In the genomic region with DNA sequence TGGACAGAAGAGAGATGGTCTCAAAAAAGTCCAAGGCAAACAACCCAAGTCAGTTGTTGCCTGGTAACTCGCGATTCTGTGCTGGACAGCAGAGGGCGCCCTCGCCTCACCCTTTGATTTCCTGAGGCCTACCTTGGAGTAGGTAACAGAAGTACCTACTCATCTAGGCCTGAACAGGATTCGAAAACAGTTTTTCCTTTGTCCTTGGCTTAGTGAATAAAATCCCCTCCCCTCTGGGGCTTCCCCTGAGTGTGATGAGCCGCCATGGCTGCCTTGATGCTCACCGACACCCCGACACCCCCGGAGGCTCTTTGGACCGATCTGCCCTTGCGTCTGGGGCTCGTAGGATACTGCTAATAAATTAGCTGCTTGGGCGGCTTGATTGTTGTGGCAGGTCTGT, we compare ENCODE assay signal across 8 mouse cellular contexts.
DNase-seq lines count a peak whose midpoint lies in the region; ATAC-seq and TF ChIP-seq lines count a peak whose summit lies in the region.

No protein-coding gene starts in this region.

- no peak overlapping the region for H3K4me2 ChIP-seq in kidney, postnatal 0 days (ENCODE audit: low read length)
- H3K4me2 ChIP-seq in liver, embryonic 13.5 days: no peak overlapping the region
- no peak overlapping the region for H3K4me2 ChIP-seq in neural tube, embryonic 15.5 days

- 0 out of 2 replicates have a peak, but pooled peaks have one; percentile 47 for ATAC-seq in common myeloid progenitor, adult 5-6 weeks (replicated peaks; ENCODE audit: low read depth, poor library complexity, severe bottlenecking)
- ATAC-seq in kidney, postnatal 0 days (replicated peaks; ENCODE audit: low FRiP score, low read depth): peak; percentile 49; the same call in 1 of the 2 replicates
- no peak for ATAC-seq in liver, embryonic 13.5 days (ENCODE audit: low read depth)
- ATAC-seq in neural tube, embryonic 15.5 days (ENCODE audit: low FRiP score): peak; percentile 31; the same call in 1 of the 2 replicates

- H3K9me3 ChIP-seq in kidney, postnatal 0 days (replicated peaks; ENCODE audit: low read length): no peaks in the 10 kb centered on the region
- no peaks in the 10 kb centered on the region for H3K9me3 ChIP-seq in liver, embryonic 13.5 days (replicated peaks)
- H3K9me3 ChIP-seq in neural tube, embryonic 15.5 days (replicated peaks): no peaks in the 10 kb centered on the region

- H3K36me3 ChIP-seq in kidney, postnatal 0 days (ENCODE audit: insufficient read depth, low read length): no peaks in the 10 kb centered on the region
- H3K36me3 ChIP-seq in liver, embryonic 13.5 days: no peaks in the 10 kb centered on the region
- no peaks in the 10 kb centered on the region for H3K36me3 ChIP-seq in neural tube, embryonic 15.5 days
- no peaks in the 10 kb centered on the region for H3K36me3 ChIP-seq in thymus, adult 2 months (ENCODE audit: control insufficient read depth, insufficient read depth, low read length)

- H3K27ac ChIP-seq in kidney, postnatal 0 days: no peak overlapping the region
- no peak overlapping the region for H3K27ac ChIP-seq in liver, embryonic 13.5 days
- H3K27ac ChIP-seq in neural tube, embryonic 15.5 days (replicated peaks): no peak overlapping the region
- H3K27ac ChIP-seq in thymus, adult 2 months (ENCODE audit: control insufficient read depth, insufficient read depth, low read length): no peak overlapping the region

- peak; percentile 89 for TF ChIP-seq CTCF in kidney, postnatal 0 days (IDR thresholded peaks at IDR 0.05; ENCODE audit: low read depth)
- no peak for TF ChIP-seq CTCF in thymus, adult 2 months (IDR thresholded peaks at IDR 0.05; ENCODE audit: borderline replicate concordance, control insufficient read depth, extremely low read depth, insufficient read depth, low read length, poor library complexity)

- WGBS in kidney, postnatal 0 days: 28% methylated on average over 13 of the region's 13 CpGs
- 53% methylated on average over 13 of the region's 13 CpGs for WGBS in liver, embryonic 13.5 days (ENCODE audit: insufficient replicate concordance)
- WGBS in neural tube, embryonic 15.5 days: 32% methylated on average over 13 of the region's 13 CpGs
- 68% methylated on average over 13 of the region's 13 CpGs for whole genome bisulfite sequencing in thymus, adult 2 months

- no peak overlapping the region for H3K4me3 ChIP-seq in kidney, postnatal 0 days (replicated peaks; ENCODE audit: low read depth, low read length)
- no peak overlapping the region for H3K4me3 ChIP-seq in liver, embryonic 13.5 days (replicated peaks)
- no peak overlapping the region for H3K4me3 ChIP-seq in neural tube, embryonic 15.5 days (replicated peaks)
- no peak overlapping the region for H3K4me3 ChIP-seq in thymus, adult 2 months (ENCODE audit: control insufficient read depth, insufficient read depth, low read length)

- DNase-seq in 3T3-L1 (ENCODE audit: low read depth, low spot score): peak; percentile 79
- peak; percentile 58 for DNase-seq in WW6 (ENCODE audit: low read depth, low spot score)
- peak; percentile 42 for DNase-seq in gastrocnemius, postnatal 14 days
- DNase-seq in kidney, postnatal 0 days (ENCODE audit: low spot score): peak; percentile 71
- peak; percentile 23 for DNase-seq in liver, embryonic 13.5 days
- DNase-seq in thymus, adult 2 months: peak; percentile 67

- no peak for TF ChIP-seq POLR2A in thymus, adult 2 months (IDR thresholded peaks at IDR 0.05; ENCODE audit: control insufficient read depth, extremely low read depth, insufficient read depth, low read length, poor library complexity)

- no peak overlapping the region for H3K9ac ChIP-seq in kidney, postnatal 0 days (ENCODE audit: low read depth, low read length)
- H3K9ac ChIP-seq in liver, embryonic 13.5 days: no peak overlapping the region
- H3K9ac ChIP-seq in neural tube, embryonic 15.5 days (replicated peaks): no peak overlapping the region

- H3K4me1 ChIP-seq in kidney, postnatal 0 days (replicated peaks; ENCODE audit: insufficient read depth, low read length): no peaks in the 10 kb centered on the region
- H3K4me1 ChIP-seq in liver, embryonic 13.5 days (replicated peaks): no peaks in the 10 kb centered on the region
- no peaks in the 10 kb centered on the region for H3K4me1 ChIP-seq in neural tube, embryonic 15.5 days
- H3K4me1 ChIP-seq in thymus, adult 2 months (replicated peaks; ENCODE audit: control insufficient read depth, insufficient read depth, low read length): no peaks in the 10 kb centered on the region

- H3K27me3 ChIP-seq in kidney, postnatal 0 days (ENCODE audit: insufficient read depth, low read length): no peaks in the 10 kb centered on the region
- no peaks in the 10 kb centered on the region for H3K27me3 ChIP-seq in liver, embryonic 13.5 days
- H3K27me3 ChIP-seq in neural tube, embryonic 15.5 days (replicated peaks): no peaks in the 10 kb centered on the region
- no peaks in the 10 kb centered on the region for H3K27me3 ChIP-seq in thymus, adult 2 months (ENCODE audit: control insufficient read depth, insufficient read depth, low read length)

- intact Hi-C loops in gastrocnemius, postnatal 14 days (cut with DNase I; ENCODE audit: low total_unique reads): no loop called here

Comparison
In these comparisons a context has a peak if more than half of its experiments do, and no peak if none do; other contexts are left out.
1. DNase-seq: peak in every context shown above with its lines; median percentile 79 in 3T3-L1; 71 in kidney, postnatal 0 days; 67 in thymus, adult 2 months; 58 in WW6; 42 in gastrocnemius, postnatal 14 days; 23 in liver, embryonic 13.5 days.